Mouse (Mus musculus): ENCODE results near the gene Tnfrsf9. TPM values are rescaled to one million over a fixed set of nuclear protein-coding genes. Genes with fewer than 3 reads are reported as not detected.
"Not testable (repeated sequence)": the region's sequence is repeated elsewhere in the genome, so short reads cannot be mapped to it uniquely, and the experiment has no call there.

Gene Tnfrsf9
- polyA plus RNA-seq, 1 experiment from 2014 or later: 0.43 TPM

DNA sequence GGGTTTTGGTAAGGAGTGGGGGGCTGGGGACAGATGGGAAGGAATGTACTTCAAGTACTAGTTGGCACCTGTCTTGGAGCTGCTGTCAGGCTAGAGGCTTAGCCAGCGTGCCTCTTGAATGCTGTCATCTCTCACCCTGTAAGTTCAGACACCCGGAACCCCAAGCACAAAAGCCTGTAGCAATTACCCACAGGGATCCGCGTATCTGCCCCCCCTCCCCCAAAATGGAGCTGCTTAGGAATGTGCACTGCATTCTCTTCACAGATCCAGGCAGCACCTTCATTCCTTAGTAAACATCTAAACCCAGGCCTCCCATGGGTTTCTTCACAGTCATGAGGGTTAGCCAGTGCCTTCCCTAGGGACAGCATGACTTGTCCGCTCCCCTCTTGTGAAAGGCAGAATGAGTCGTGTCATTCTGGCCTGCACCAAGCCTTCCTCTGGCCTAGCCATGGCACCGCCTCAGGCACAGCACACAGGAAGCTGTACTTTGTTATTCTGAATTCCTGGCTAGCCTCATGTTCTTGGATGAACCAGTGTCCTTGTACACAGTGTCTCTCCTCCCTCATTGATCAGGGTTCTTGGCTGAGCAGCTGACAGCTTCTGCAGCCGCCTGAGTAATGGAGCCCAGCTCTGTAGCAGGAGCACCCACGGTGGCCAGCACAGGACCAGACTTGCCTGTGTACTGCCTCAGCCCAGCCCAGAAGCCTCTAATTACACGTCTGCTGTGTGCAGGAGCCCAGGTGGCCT, 42.8 kb upstream of the Tnfrsf9 start:
- H3K4me1 ChIP-seq (ENCODE audit: control insufficient read depth, insufficient read depth, low read length): peaks cover 13% of the 10 kb centered on the region
- ATAC-seq (ENCODE audit: low read depth): peak; percentile 61; the same call in 1 of the 2 replicates
- 0 out of 2 replicates have a peak overlapping the region, but pooled peaks have one; percentile 14 for H3K4me2 ChIP-seq (ENCODE audit: low read depth, low read length)
- 26% methylated on average over 10 of the region's 10 CpGs for WGBS
- no peaks in the 10 kb centered on the region for H3K9me3 ChIP-seq (ENCODE audit: control insufficient read depth, low read length)
- H3K4me3 ChIP-seq (ENCODE audit: low read depth, low read length): no peak overlapping the region
- peaks cover 15% of the 10 kb centered on the region for H3K36me3 ChIP-seq (ENCODE audit: control insufficient read depth, insufficient read depth, low read length)
- H3K9ac ChIP-seq (replicated peaks; ENCODE audit: low read depth, low read length): no peak overlapping the region
- peak overlapping the region; percentile 69 for H3K27ac ChIP-seq (ENCODE audit: low read depth, low read length)
- H3K27me3 ChIP-seq (ENCODE audit: control insufficient read depth, insufficient read depth, low read length): no peaks in the 10 kb centered on the region

DNA sequence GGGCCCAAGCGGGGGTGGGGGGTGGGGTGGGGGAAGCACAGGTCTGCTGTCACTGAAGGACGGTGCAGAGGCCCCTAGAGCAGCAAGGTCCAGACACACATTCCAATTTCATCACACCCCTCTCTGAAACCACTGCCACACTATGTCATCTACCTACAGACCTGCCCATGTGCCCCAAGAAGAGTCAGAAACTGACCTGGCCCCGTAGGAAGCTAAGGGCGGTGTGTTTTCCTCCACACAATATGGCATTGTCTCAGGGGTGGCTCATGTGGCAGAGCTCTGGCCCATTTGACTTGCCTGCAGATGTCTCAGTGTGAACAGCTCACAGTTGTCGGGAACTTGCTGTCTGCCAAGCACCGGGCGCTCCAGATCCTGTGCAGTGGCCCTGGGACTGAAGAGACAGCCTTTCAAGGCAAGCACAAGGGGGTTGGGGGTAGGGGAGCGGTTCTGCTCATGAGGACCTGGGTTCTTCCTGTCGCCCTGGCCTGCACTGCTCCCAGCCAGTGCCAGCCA, 42.2 kb upstream of the Tnfrsf9 start:
- Histone ChIP-seq H3K4me1 (ENCODE audit: control insufficient read depth, insufficient read depth, low read length) (peaks cover 13% of the 10 kb centered on the region), H3K9ac (replicated peaks; ENCODE audit: low read depth, low read length) (no peak overlapping the region), H3K27me3 (ENCODE audit: control insufficient read depth, insufficient read depth, low read length) (no peaks in the 10 kb centered on the region), H3K4me2 (ENCODE audit: low read depth, low read length) (0 out of 2 replicates have a peak overlapping the region, but pooled peaks have one; percentile 14), H3K9me3 (ENCODE audit: control insufficient read depth, low read length) (no peaks in the 10 kb centered on the region), H3K36me3 (ENCODE audit: control insufficient read depth, insufficient read depth, low read length) (peaks cover 8% of the 10 kb centered on the region), H3K4me3 (ENCODE audit: low read depth, low read length) (no peak overlapping the region), H3K27ac (ENCODE audit: low read depth, low read length) (peak overlapping the region; percentile 69)
- WGBS: 43% methylated on average over 9 of the region's 9 CpGs
- 0 out of 2 replicates have a peak, but pooled peaks have one; percentile 17 for ATAC-seq (ENCODE audit: low read depth)

DNA sequence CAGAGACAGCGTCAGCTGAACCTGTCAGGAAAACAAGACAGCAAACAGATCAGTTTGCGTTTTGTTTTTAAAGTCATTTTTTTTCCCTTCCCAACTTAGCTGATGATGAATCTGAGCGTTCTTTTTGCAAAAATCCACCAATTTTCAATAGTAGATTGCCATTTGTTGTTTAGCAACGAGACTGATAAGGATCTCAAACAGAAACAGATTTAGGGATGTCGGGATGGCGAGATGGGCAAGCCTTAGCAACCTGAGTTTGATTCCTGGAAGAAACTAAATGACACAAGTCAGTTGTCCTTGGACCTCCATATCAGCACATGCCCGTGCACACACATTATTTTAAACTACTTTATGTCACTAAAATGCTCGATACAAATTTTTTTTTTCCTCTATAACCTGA, 41.7 kb upstream of the Tnfrsf9 start:
- no peak for ATAC-seq (ENCODE audit: low read depth)
- Histone ChIP-seq H3K27me3 (ENCODE audit: control insufficient read depth, insufficient read depth, low read length) (no peaks in the 10 kb centered on the region), H3K4me3 (ENCODE audit: low read depth, low read length) (no peak overlapping the region), H3K4me1 (ENCODE audit: control insufficient read depth, insufficient read depth, low read length) (peaks cover 13% of the 10 kb centered on the region), H3K9me3 (ENCODE audit: control insufficient read depth, low read length) (no peaks in the 10 kb centered on the region), H3K27ac (ENCODE audit: low read depth, low read length) (peak overlapping the region; percentile 69; the same call in 1 of the 2 replicates), H3K4me2 (ENCODE audit: low read depth, low read length) (no peak overlapping the region), H3K36me3 (ENCODE audit: control insufficient read depth, insufficient read depth, low read length) (peaks cover 6% of the 10 kb centered on the region), H3K9ac (replicated peaks; ENCODE audit: low read depth, low read length) (no peak overlapping the region)
- WGBS: 86% methylated on average over 8 of the region's 8 CpGs

DNA sequence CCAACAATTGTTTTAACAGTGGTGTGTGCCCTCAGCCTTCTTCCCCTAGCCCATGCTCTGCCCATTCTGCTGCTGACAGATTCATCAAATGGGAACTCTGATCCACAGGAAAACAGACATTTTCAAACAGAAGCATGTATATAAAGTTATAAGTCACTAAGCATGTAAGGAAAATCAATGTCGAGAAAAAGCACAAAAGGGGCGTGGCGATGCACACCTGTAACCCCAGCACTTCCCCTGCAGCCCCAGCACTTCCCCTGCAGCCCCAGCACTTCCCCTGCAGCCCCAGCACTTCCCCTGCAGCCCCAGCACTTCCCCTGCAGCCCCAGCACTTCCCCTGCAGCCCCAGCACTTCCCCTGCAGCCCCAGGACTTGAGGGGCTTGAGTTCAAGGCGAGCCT, 39.9 kb upstream of the Tnfrsf9 start:
- WGBS: 89% methylated on average over 4 of the region's 4 CpGs
- not testable (repeated sequence) for H3K4me2 ChIP-seq (ENCODE audit: low read depth, low read length)

DNA sequence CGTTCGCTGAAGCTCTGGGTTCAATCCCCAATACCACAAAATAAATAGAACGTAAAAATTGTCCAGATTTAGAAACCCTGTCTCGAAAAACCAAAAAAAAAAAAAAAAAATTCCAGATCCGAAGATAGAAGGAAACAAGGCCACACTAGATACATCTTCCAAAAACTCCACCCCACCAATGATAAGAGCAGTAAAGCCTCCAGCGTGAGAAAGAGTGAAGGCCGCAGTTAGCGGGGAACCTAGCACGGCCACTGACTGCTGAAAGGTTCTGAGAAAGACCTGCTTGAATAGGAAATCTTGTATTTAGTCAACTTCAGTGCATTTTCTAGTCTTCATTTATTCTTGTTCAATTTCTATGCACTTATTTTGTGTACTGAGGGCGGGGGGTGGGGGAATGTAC, 39.0 kb upstream of the Tnfrsf9 start:
- 87% methylated on average over 10 of the region's 10 CpGs for WGBS
- H3K27me3 ChIP-seq (ENCODE audit: control insufficient read depth, insufficient read depth, low read length): no peaks in the 10 kb centered on the region
- H3K9ac ChIP-seq (replicated peaks; ENCODE audit: low read depth, low read length): no peak overlapping the region
- H3K27ac ChIP-seq (ENCODE audit: low read depth, low read length): no peak overlapping the region
- H3K36me3 ChIP-seq (ENCODE audit: control insufficient read depth, insufficient read depth, low read length): no peaks in the 10 kb centered on the region
- peaks cover 13% of the 10 kb centered on the region for H3K4me1 ChIP-seq (ENCODE audit: control insufficient read depth, insufficient read depth, low read length)
- H3K4me3 ChIP-seq (ENCODE audit: low read depth, low read length): no peak overlapping the region
- ATAC-seq (ENCODE audit: low read depth): no peak
- H3K4me2 ChIP-seq (ENCODE audit: low read depth, low read length): no peak overlapping the region
- H3K9me3 ChIP-seq (ENCODE audit: control insufficient read depth, low read length): peaks cover 3% of the 10 kb centered on the region; the same call in 1 of the 2 replicates

More for the DNA sequence above, 39.9 kb upstream of the Tnfrsf9 start:
- H3K9me3 ChIP-seq (ENCODE audit: control insufficient read depth, low read length); H3K27ac ChIP-seq (ENCODE audit: low read depth, low read length); ATAC-seq (ENCODE audit: low read depth); H3K4me3 ChIP-seq (ENCODE audit: low read depth, low read length); H3K36me3 ChIP-seq (ENCODE audit: control insufficient read depth, insufficient read depth, low read length); H3K9ac ChIP-seq (replicated peaks; ENCODE audit: low read depth, low read length); H3K27me3 ChIP-seq (ENCODE audit: control insufficient read depth, insufficient read depth, low read length): not testable (repeated sequence)
- peaks cover 13% of the 10 kb centered on the region for H3K4me1 ChIP-seq (ENCODE audit: control insufficient read depth, insufficient read depth, low read length)

DNA sequence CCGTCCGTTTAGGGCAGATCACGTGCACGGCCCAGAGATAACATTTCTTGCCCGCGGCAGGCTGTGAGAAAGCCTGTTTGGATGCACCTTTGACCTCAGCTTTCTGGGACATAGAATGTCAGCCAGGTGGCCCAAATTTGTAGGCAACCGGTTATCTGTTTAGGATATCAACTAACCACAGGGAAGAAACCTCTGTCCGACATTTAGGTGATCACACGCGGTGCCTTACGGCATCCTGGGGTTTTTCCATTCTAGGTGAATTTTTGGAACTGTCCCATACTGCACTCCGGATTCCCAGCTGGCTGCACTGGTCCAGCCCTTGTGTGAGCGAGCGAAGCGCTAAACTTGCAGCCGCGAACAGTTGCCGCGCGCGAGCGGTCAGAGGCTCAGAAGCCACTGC, 34.7 kb upstream of the Tnfrsf9 start:
- H3K27ac ChIP-seq (ENCODE audit: low read depth, low read length): no peak overlapping the region
- no peak for ATAC-seq (ENCODE audit: low read depth)
- 96% methylated on average over 22 of the region's 22 CpGs for WGBS
- no peak overlapping the region for H3K9ac ChIP-seq (replicated peaks; ENCODE audit: low read depth, low read length)
- no peaks in the 10 kb centered on the region for H3K36me3 ChIP-seq (ENCODE audit: control insufficient read depth, insufficient read depth, low read length)
- no peak overlapping the region for H3K4me3 ChIP-seq (ENCODE audit: low read depth, low read length)
- no peaks in the 10 kb centered on the region for H3K4me1 ChIP-seq (ENCODE audit: control insufficient read depth, insufficient read depth, low read length)
- no peaks in the 10 kb centered on the region for H3K27me3 ChIP-seq (ENCODE audit: control insufficient read depth, insufficient read depth, low read length)
- peaks cover 3% of the 10 kb centered on the region; the same call in 1 of the 2 replicates for H3K9me3 ChIP-seq (ENCODE audit: control insufficient read depth, low read length)
- H3K4me2 ChIP-seq (ENCODE audit: low read depth, low read length): no peak overlapping the region

DNA sequence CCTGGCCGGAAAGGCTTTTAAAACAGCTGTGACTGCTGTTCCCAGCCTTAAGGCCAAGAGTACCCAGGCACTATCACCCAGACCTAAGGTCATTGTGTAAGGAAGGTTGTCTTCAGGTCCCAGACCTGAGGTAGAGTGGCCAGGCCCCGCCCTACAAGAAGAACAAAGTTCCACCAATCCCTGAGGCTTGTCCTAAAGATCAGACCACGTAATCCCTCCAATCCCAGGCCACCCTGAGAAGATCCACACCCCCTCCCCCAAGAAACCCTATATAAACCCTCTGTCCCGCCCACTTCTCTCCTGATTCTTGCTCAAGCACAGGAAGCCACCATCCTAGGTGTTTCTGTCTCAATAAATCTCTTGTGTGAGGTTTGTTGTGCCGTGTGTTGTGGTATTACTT, 34.0 kb upstream of the Tnfrsf9 start:
- Histone ChIP-seq H3K9me3 (ENCODE audit: control insufficient read depth, low read length) (peaks cover 3% of the 10 kb centered on the region; the same call in 1 of the 2 replicates), H3K4me1 (ENCODE audit: control insufficient read depth, insufficient read depth, low read length) (no peaks in the 10 kb centered on the region), H3K4me2 (ENCODE audit: low read depth, low read length) (no peak overlapping the region), H3K4me3 (ENCODE audit: low read depth, low read length) (no peak overlapping the region), H3K27me3 (ENCODE audit: control insufficient read depth, insufficient read depth, low read length) (no peaks in the 10 kb centered on the region), H3K36me3 (ENCODE audit: control insufficient read depth, insufficient read depth, low read length) (no peaks in the 10 kb centered on the region), H3K27ac (ENCODE audit: low read depth, low read length) (no peak overlapping the region), H3K9ac (replicated peaks; ENCODE audit: low read depth, low read length) (no peak overlapping the region)
- ATAC-seq (ENCODE audit: low read depth): no peak
- WGBS: 89% methylated on average over 5 of the region's 5 CpGs

DNA sequence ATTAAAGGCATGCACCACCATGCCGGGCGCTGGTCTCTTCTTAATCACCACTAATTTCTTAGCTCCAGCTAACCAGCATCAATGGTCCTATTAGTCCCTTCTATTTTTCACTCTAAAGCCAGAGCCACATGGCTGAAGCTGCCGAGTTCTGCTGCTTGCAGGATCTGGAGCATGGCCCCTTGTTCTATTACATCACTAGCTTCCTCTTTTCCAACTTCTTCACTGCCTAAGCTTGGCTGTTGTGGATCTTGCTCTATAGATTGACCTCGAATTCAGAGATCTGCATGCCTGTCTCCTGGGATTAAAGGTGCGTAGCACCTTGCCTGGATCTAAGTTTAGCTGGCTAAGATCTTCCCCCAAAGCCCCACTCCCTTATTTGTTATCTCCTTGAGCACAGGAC, 31.7 kb upstream of the Tnfrsf9 start:
- no peak overlapping the region for H3K9ac ChIP-seq (replicated peaks; ENCODE audit: low read depth, low read length)
- WGBS: 86% methylated on average over 5 of the region's 5 CpGs
- no peak overlapping the region for H3K27ac ChIP-seq (ENCODE audit: low read depth, low read length)
- no peaks in the 10 kb centered on the region for H3K36me3 ChIP-seq (ENCODE audit: control insufficient read depth, insufficient read depth, low read length)
- no peak for ATAC-seq (ENCODE audit: low read depth)
- H3K4me2 ChIP-seq (ENCODE audit: low read depth, low read length): no peak overlapping the region
- H3K4me3 ChIP-seq (ENCODE audit: low read depth, low read length): no peak overlapping the region
- H3K4me1 ChIP-seq (ENCODE audit: control insufficient read depth, insufficient read depth, low read length): no peaks in the 10 kb centered on the region
- H3K9me3 ChIP-seq (ENCODE audit: control insufficient read depth, low read length): peaks cover 3% of the 10 kb centered on the region; the same call in 1 of the 2 replicates
- H3K27me3 ChIP-seq (ENCODE audit: control insufficient read depth, insufficient read depth, low read length): no peaks in the 10 kb centered on the region

DNA sequence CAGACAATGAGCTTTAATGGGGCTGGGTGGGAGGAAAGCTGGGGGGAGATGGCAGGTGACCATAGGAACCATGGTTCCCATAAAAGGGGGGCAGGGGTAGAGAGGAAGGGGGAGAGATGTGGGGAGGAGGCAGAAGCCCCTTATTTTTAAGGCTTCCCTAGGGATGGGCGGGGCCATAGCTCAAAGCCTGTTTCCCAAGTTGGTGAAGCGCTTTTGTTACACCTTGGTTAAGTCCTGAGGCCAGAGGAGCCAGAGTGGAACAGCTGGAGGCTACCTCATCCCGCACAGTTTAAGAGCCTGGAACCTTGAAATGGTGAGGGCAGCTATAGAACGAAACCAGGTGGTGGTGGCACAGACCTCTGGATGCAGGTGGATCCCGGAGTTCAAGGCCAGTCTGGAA, 26.5 kb upstream of the Tnfrsf9 start:
- Histone ChIP-seq H3K36me3 (ENCODE audit: control insufficient read depth, insufficient read depth, low read length) (no peaks in the 10 kb centered on the region), H3K27ac (ENCODE audit: low read depth, low read length) (no peak overlapping the region), H3K9me3 (ENCODE audit: control insufficient read depth, low read length) (no peaks in the 10 kb centered on the region), H3K4me3 (ENCODE audit: low read depth, low read length) (no peak overlapping the region), H3K27me3 (ENCODE audit: control insufficient read depth, insufficient read depth, low read length) (no peaks in the 10 kb centered on the region), H3K9ac (replicated peaks; ENCODE audit: low read depth, low read length) (no peak overlapping the region), H3K4me2 (ENCODE audit: low read depth, low read length) (no peak overlapping the region), H3K4me1 (ENCODE audit: control insufficient read depth, insufficient read depth, low read length) (0 out of 2 replicates have a peak, but pooled peaks cover 6% of the 10 kb centered on the region)
- 79% methylated on average over 5 of the region's 5 CpGs for WGBS
- ATAC-seq (ENCODE audit: low read depth): no peak

All from neural tube, embryonic 14.5 days (tissue).